Mouse (Mus musculus): ENCODE data around the gene Olfr1022.

The Olfr1022 gene

DNA sequence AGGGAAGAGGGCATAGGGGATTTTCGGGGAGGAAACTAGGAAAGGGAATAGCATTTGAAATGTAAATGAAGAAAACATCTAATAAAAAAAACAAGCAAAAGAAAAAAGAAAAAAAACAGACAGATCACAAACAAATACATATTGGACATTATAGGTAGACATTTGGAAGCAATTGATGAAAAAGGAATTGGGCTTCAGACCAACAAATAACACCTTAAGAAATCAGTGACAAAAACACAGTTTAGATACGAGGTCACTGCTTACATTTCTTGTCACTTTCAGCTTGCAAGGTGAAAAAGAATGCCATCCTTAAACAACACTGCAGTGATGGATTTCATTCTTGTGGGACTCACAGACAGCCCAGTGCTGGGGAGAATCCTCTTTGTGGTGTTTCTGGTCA lies at the start of gene Olfr1022:
Gene Olfr1022, plus strand, starts transcription at position 301 of the 400 bp plus-strand sequence.
- DNase-seq: no peak

DNA sequence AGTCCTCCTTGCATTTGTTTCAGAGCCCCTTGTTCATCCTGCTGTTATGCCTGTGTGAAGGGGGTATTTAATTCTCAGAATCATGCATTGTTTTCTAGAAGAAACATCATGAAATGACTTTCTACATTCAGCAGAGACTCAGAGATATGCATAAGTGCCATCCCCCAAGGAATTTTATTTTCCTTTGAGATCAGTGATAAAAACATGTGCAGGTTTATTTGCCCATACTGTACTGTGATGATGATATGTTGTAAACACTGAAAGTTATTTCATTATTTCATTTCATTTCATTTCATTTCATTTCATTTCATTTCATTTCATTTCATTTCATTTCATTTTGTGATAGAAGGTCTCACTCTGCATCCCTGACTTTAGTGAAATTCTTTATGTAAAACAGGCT lies 23.0 kb upstream of the Olfr1022 start, which contains the start of gene Olfr1019:
Gene Olfr1019, minus strand, starts transcription at position 101 of the 400 bp plus-strand sequence.
- no peak for DNase-seq

DNA sequence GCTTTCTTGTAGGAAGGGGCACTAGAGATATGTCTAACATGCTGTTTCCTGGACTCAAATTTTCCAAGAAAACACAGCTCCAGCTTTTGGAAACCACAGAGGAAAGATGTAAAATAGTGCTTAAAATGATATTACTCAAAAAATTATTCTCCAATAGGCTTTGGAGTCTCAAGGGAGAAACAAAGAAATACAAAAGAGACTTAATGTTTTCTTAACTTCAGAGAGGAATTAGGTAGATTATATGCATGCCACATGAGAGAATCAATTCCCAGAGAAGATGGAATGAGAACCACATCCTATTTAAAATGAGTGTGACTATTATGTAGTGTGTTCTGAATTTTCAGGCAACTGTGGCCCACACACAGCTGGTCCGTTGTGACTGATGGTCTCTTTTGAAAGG lies 21.7 kb upstream of the Olfr1022 start, which contains the start of gene Olfr1020:
Gene Olfr1020, plus strand, starts transcription at position 301 of the 400 bp plus-strand sequence.
- DNase-seq: no peak

DNA sequence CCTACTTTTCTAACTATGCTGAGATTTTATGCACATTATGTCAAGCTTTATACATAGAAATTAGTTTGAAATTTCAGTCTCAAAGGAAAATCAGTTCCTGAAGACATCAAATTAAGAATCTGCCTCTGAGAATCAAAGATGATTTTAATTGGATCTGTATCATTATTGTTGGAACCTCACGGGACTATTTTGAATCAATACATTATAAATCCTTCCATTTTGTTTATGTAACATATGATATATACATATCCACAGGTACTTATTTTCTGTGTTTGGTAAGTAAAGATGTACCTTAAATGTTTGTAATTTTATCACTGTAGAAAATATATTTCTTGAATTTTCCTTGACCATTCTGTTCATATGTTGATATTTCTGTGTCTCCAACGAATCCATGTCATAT lies 16.9 kb downstream of the Olfr1022 start, which contains the start of gene Olfr1023:
Gene Olfr1023, plus strand, starts transcription at position 301 of the 400 bp plus-strand sequence.
- DNase-seq: no peak

DNA sequence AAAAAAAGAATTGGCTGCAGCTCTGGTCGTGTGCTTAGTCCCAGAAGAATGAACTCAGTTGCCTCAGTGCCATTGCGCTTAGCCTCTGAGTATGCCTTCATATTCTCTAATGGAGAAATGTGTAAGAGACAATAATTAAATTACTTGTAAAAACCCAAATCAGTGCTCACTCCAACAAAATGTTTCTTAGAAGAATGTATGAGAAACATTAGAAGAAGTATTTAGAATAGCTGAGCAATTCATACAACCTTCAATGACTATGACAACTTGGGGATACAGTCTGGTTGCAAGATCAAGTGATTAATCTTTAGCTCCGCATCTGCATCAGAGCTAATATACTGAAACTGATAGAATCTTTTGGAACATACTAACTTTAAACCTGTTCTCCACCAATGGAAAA lies 36.6 kb downstream of the Olfr1022 start, which contains the start of gene Olfr1024:
Gene Olfr1024, minus strand, starts transcription at position 101 of the 400 bp plus-strand sequence.
- no peak for DNase-seq

DNA sequence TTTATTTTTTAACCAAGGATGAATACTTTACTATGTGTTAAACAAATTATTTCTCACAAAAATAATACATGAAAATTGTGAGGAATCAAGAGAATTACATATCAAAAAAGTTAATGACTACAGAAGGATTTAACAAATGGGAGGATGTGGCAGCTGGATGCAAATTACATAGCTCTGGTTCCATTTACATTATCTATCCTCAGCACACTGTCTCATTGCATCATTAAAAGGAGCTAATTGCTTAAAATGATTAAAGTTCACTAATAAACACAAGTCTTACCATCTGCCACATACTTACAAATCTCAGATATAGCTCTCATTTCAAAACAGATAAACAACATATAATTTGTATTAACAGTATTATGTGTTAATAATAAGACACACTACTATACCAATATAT lies 44.8 kb downstream of the Olfr1022 start:
- DNase-seq: no peak

DNA sequence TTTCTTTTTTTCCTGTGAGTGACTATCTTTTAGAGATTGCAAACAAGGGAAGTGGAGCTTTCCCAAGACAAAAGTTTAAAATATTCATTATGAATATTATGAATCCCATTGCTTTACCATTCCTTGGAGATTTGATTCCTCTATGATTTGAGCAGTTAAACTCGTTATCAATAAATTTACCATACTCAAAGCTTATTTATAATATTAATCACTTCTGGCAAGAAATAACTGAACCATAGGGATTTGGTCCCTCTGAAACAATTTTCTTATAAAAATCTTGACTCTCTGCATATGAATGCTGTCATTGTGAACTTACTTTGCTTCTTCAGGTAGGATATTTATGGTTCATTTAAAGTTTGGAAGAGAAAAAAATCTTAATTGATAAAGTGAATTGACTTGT lies 46.5 kb downstream of the Olfr1022 start, which contains the start of gene Olfr1025-ps1:
Gene Olfr1025-ps1, plus strand, starts transcription at position 301 of the 400 bp plus-strand sequence.
- no peak for DNase-seq

Data from embryo, embryonic 11 days (tissue).